Mouse (Mus musculus) cerebellum, adult 2 months (tissue): ENCODE measurements around the gene Uncx. TPM values are rescaled to one million over a fixed set of nuclear protein-coding genes. Genes with fewer than 3 reads are reported as not detected.

Experiments
- DNase-seq, 2 experiments: peaks; one replicate each; pipeline ENCODE4 v3.0.0; 2021
- H3K27ac ChIP-seq: fragments of 200-500 bp; 2 replicates; pipeline ENCODE4 v1.5.1; 2012; ENCODE audit warnings: low read length, control low read depth, inconsistent platforms; ENCODE audit not compliant: insufficient read depth
- H3K27me3 ChIP-seq: fragments of 200-500 bp; 2 replicates; pipeline ENCODE4 v1.6.1; 2012; ENCODE audit warnings: inconsistent platforms, mild to moderate bottlenecking, low read length, moderate library complexity; ENCODE audit not compliant: control insufficient read depth, insufficient read depth
- H3K4me1 ChIP-seq: fragments of 200-500 bp; 2 replicates; pipeline ENCODE4 v1.6.1; 2011; ENCODE audit warnings: low read length; ENCODE audit not compliant: control insufficient read depth, insufficient read depth
- H3K4me3 ChIP-seq: fragments of 200-500 bp; replicated peaks from 2 replicates; pipeline ENCODE3; 2011; ENCODE audit warnings: mild to moderate bottlenecking, low read depth, low read length, control low read depth; ENCODE audit not compliant: insufficient read depth
- CTCF ChIP-seq: fragments of 200-500 bp; IDR thresholded peaks from 2 replicates; pipeline ENCODE4 v1.5.1; 2011; ENCODE audit warnings: low read depth, mild to moderate bottlenecking, control low read depth, low read length, moderate library complexity, borderline replicate concordance; ENCODE audit not compliant: insufficient read depth
- POLR2A ChIP-seq: fragments of 200-500 bp; IDR thresholded peaks from 2 replicates; pipeline ENCODE4 v1.6.1; 2011; ENCODE audit warnings: low read length, control low read depth, borderline replicate concordance; ENCODE audit not compliant: insufficient read depth
- WGBS: fragments of 180-500 bp; shearing (Covaris S2); methylation state at CpG from one replicate; pipeline ENCODE4 v1.1.7; 2018; 5-methylcytosine and 5-hydroxymethylcytosine counted together
- polyA plus RNA-seq: library from polyadenylated mRNA; depleted of rRNA; stranded (reverse); fragments of >200 nt; gene quantifications from 2 replicates; pipeline ENCODE4 v1.2.3, GENCODE M21; 2012

The Uncx gene
- polyA plus RNA-seq, 1 experiment: 38.1 TPM

DNA sequence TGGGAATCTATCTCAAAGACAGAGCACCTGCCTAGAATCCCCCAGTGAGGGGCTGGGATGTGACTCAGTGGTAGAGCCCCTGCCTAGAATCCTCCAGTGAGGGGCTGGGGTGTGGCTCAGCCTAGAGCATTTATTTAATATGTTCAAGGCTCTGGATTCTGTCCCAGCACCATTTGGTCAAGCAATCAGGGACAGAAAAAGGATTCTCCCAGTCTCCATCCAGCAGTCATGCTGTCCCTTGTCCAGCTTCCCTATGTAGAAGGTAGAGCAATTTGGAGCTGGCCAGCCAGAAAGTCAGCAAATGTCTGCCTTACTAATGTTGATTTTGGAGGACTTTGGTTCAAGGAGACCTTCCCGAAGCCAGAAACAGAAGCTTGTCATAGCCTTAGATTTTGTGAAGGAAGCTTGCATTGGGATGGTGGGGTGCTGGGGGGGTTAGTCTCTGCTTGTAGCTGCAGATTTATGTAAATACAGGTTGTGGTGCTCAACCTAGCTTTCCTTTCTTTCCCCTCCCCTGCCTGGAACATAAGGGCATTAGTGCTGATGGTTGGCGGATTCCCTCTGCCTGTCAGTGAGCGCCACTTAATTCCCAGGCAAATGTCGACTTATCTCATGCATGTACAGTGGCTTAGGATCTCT, 18.2 kb downstream of the Uncx start:
- 43% methylated on average over 4 of the region's 4 CpGs for WGBS
- Histone ChIP-seq H3K27me3 (no peaks in the 10 kb centered on the region), H3K27ac (peak overlapping the region; percentile 54; the same call in 1 of the 2 replicates), H3K4me1 (peaks cover 17% of the 10 kb centered on the region; the same call in 1 of the 2 replicates), H3K4me3 (no peak overlapping the region)
- TF ChIP-seq POLR2A: no peak
- TF ChIP-seq CTCF: no peak
- DNase-seq: peak; percentile 45 to 69

DNA sequence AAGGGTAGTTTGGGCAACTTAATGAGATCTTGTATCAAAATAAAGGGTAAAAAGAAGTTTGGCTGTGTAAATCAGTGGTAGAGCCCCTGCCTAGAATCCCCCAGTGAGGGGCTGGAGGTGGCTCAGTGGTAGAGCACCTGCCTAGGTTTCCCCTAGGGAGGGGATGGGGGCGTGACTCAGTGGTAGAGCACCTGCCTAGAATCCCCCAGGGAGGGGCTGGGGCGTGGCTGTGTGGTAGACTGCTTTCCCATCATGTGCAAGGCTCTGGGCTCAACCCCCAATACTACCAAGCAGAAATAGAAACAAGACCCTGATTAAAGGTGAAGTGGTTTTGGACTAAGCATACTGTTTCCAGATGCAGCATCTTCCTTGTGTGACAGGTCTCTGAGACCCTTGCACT, 21.4 kb downstream of the Uncx start:
- TF ChIP-seq CTCF (no peak), POLR2A (no peak)
- Histone ChIP-seq H3K27ac (no peak overlapping the region), H3K4me1 (peaks cover 18% of the 10 kb centered on the region), H3K4me3 (no peak overlapping the region), H3K27me3 (no peaks in the 10 kb centered on the region)
- DNase-seq: no peak
- 88% methylated on average over 2 of the region's 2 CpGs for WGBS

DNA sequence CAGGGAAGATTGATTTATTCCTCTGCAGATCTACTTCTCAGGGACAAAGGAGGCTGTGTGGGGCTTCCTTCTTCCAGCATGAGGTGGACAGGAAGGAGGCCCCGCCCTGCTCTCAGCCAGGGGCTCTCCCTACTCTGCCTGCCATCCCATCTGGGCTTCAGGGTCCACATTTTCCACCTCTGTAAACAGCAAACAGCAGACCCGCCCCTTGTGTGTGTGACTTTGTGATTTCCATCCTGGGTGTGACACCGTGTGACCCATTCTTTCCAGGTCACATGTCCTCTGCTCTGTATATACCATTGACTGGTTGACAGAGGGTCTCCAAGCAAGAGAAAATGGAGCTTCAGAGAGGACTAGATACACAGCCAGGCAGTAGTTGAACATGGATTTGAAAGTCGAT, 22.2 kb downstream of the Uncx start:
- peaks cover 20% of the 10 kb centered on the region for H3K4me1 ChIP-seq
- no peak overlapping the region for H3K27ac ChIP-seq
- 81% methylated on average over 4 of the region's 4 CpGs for WGBS
- TF ChIP-seq CTCF: no peak
- no peak for TF ChIP-seq POLR2A
- H3K4me3 ChIP-seq: no peak overlapping the region
- DNase-seq: no peak
- H3K27me3 ChIP-seq: no peaks in the 10 kb centered on the region

DNA sequence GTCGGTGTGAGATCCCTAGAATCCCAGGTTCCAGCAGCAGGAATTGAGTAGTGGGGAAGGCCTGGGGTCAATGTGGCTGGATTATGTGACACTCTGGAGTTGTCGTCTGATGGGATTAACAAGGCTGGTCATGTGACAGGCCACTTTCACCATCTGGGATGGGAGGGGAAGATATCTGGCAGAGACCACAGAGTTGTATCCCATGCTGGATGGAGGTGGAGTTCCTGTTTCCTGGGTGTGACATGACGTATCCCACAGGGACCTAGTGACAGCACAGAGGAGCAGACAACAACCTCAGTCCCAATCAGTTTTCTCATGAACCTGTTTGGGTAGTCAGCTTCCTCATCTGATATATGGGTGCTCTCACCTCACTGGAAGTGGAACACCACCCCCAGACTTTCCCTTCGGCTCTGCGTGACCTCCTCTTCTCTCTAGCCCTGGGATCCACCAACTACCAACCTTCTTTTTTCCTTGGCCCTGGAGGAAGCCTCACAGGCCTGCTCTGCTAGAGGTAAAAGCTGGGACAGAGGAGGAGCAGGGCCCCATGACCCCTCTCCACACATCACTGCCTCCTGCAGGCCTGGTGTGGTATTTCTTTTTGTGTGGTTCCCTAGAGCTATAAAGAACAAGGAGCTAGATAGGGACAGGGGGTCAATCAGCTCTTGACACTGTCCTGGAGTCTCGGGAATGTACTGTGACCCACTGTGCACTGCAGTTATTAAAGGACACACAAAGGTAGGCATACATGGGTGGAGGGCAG, 23.5 kb downstream of the Uncx start:
- DNase-seq: no peak
- Histone ChIP-seq H3K27ac (no peak overlapping the region), H3K4me1 (peaks cover 17% of the 10 kb centered on the region), H3K4me3 (no peak overlapping the region), H3K27me3 (no peaks in the 10 kb centered on the region)
- TF ChIP-seq CTCF: no peak
- TF ChIP-seq POLR2A: no peak
- WGBS: 82% methylated on average over 6 of the region's 6 CpGs

DNA sequence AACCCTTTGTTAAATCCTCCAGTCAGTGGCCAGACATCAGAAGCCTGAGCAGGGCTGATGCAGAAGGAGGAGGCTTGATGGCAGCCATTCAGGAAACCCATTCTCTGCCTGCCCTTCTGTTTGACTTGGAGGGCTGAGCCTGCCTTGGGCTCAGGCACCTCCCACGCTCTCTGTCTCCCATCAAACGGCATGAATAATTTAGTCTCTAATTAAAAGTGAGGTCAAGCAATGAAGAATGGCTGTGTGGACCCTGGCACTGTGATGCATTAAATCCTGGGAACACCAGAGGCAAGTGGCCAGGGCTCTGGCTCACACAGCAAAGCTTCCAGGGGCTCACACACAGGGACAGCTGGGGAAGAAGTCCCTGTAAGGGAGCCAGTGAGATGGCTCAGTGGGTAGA, 24.8 kb downstream of the Uncx start:
- TF ChIP-seq CTCF (no peak), POLR2A (no peak)

DNA sequence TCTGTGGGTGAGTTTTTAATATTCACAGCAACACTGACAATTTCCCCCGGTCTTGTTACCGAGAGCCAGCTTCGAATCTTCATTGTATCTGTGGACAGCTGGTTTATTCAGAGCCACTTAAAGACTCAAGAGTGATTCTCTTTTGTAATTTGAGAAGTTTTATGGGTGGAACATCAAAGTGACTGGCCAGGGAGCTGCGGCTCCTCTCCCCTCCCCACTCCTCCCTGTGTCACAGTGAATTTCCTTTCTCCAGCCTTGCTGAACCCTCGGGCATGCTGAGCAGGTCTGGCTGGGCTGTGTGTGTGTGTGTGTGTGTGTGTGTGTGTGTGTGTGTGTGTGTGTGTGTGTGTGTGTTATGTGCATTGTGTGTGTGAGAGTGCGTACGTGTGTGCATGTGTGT, 29.2 kb downstream of the Uncx start:
- 78% methylated on average over 7 of the region's 7 CpGs for WGBS
- TF ChIP-seq POLR2A: no peak
- TF ChIP-seq CTCF: no peak
- H3K4me3 ChIP-seq: no peak overlapping the region
- H3K27me3 ChIP-seq: no peaks in the 10 kb centered on the region
- H3K27ac ChIP-seq: no peak overlapping the region
- DNase-seq: no peak
- H3K4me1 ChIP-seq: peaks cover 23% of the 10 kb centered on the region

More for the DNA sequence above, 24.8 kb downstream of the Uncx start:
- Histone ChIP-seq H3K27me3 (no peaks in the 10 kb centered on the region), H3K4me3 (no peak overlapping the region), H3K4me1 (peaks cover 14% of the 10 kb centered on the region), H3K27ac (no peak overlapping the region)
- 55% methylated on average over 2 of the region's 2 CpGs for WGBS
- DNase-seq: no peak

DNA sequence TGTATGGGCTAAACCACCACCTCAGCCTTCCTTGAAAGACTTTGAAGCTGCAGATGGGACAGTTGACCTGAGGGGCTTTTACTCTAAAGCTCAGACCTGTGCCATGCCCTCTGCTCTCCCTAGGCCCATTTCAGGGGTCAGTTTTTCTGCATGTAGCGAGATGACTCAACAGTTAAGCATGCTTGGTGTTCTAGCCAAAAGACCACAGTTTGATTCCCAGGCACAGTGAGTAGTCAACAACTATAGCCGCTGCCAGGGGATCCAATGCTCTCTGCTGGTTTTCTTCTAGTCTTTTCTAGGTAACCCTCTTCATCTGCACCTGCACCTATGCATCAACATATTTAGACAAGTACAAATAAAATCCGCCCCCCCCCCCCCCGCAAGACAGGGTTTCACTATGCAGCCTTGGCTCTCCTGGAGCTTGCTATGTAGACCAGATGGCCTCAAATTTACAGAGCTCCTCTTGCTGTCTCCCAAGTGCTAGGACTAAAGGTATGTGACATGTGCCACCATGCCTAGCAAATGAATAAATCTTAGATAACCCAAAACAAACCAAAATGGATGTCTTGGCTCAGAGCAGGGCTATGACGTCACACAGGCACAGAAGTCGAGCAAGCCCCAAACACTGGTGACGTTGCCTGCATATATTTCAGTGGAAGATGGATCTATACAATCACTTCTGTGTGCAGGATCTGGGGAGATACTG, 30.5 kb downstream of the Uncx start:
- H3K4me1 ChIP-seq: peaks cover 19% of the 10 kb centered on the region
- H3K27me3 ChIP-seq: no peaks in the 10 kb centered on the region
- WGBS: 19% methylated on average over 7 of the region's 7 CpGs
- DNase-seq: peak; percentile 40
- no peak overlapping the region for H3K4me3 ChIP-seq
- no peak overlapping the region; the same call in 1 of the 2 replicates for H3K27ac ChIP-seq
- no peak for TF ChIP-seq POLR2A
- no peak for TF ChIP-seq CTCF

DNA sequence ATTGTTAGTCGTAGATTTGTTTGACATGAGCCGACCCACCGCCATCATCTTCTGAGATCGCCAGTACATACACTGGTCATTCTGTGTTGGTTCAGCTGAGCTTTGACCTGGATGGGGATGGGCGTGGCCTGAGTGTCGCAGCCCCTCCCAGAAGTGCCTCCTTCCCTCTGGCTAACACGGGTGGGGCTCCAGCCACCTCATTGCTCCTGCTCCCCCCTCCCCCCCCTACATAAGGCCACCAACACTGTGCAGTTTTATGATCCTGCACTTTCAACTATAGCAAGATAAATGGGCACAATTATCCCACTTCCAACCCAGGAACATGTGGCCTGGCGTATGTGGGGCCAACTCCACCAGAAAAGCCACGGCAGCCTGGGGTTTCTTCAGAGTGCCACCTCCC, 31.8 kb downstream of the Uncx start:
- no peak for DNase-seq
- no peak overlapping the region for H3K4me3 ChIP-seq
- H3K27me3 ChIP-seq: no peaks in the 10 kb centered on the region
- H3K4me1 ChIP-seq: peaks cover 15% of the 10 kb centered on the region
- WGBS: 73% methylated on average over 9 of the region's 9 CpGs
- no peak overlapping the region for H3K27ac ChIP-seq
- no peak for TF ChIP-seq POLR2A
- TF ChIP-seq CTCF: no peak
